Mouse (Mus musculus) bone marrow, adult 2 months (tissue): ENCODE data around the gene Arhgef17.

ENCODE experiments used
- CTCF ChIP-seq: fragments of 200-500 bp; IDR thresholded peaks from 2 replicates; pipeline ENCODE4 v1.5.1; 2011; ENCODE audit warnings: low read length, control low read depth; ENCODE audit not compliant: control insufficient read depth, insufficient read depth
- POLR2A ChIP-seq: fragments of 200-500 bp; IDR thresholded peaks from 2 replicates; pipeline ENCODE4 v1.6.1; 2011; ENCODE audit warnings: low read depth, mild to moderate bottlenecking, control low read depth, low read length, borderline replicate concordance; ENCODE audit not compliant: control insufficient read depth

GRCm38 (mm10) chr7:100924674-100925445 is 7.0 kb downstream of the Arhgef17 start:
- TF ChIP-seq CTCF: no peak
- no peak for TF ChIP-seq POLR2A
